Mouse (Mus musculus): ENCODE measurements at regions not wholly inside any gene's neighbourhood (a gene's known extent, or its start where the extent isn't known, plus 50 kb on each side); places are given as distances from the start of the nearest gene placed in this dataset.

GRCm38 (mm10) chr4:125199281-125199680 lies 71.6 kb upstream of the Zc3h12a start:
- H3K36me3 ChIP-seq (ENCODE audit: control insufficient read depth, insufficient read depth, low read length) = no peaks in the 10 kb centered on the region
- no peak for DNase-seq (ENCODE audit: low read depth in 1 of 2, low spot score in 2 of 2)

GRCm38 (mm10) chr4:125195901-125196435 lies 68.3 kb upstream of the Zc3h12a start:
- H3K27me3 ChIP-seq (ENCODE audit: control insufficient read depth, insufficient read depth, low read length) = no peaks in the 10 kb centered on the region
- TF ChIP-seq CTCF (IDR thresholded peaks at IDR 0.05; ENCODE audit: extremely low read depth, insufficient read depth, insufficient read length, insufficient replicate concordance) (no peak), POLR2A (IDR thresholded peaks at IDR 0.05; ENCODE audit: low read depth, low read length) (no peak)

More at GRCm38 (mm10) chr4:125199281-125199680, 71.6 kb upstream of the Zc3h12a start:
- WGBS = 59% methylated on average over 5 of the region's 5 CpGs
- no peak overlapping the region for H3K27ac ChIP-seq (ENCODE audit: insufficient read depth, low read length)
- no peaks in the 10 kb centered on the region for H3K27me3 ChIP-seq (ENCODE audit: control insufficient read depth, insufficient read depth, low read length)
- H3K4me1 ChIP-seq (ENCODE audit: control insufficient read depth, insufficient read depth, insufficient read length) = no peaks in the 10 kb centered on the region
- no peak overlapping the region for H3K4me3 ChIP-seq (ENCODE audit: extremely low read depth, insufficient read depth, insufficient read length)
- TF ChIP-seq CTCF (IDR thresholded peaks at IDR 0.05; ENCODE audit: extremely low read depth, insufficient read depth, insufficient read length, insufficient replicate concordance) = no peak
- TF ChIP-seq POLR2A (IDR thresholded peaks at IDR 0.05; ENCODE audit: low read depth, low read length) = no peak

GRCm38 (mm10) chr4:125194722-125195380 lies 67.2 kb upstream of the Zc3h12a start:
- Histone ChIP-seq H3K36me3 (ENCODE audit: control insufficient read depth, insufficient read depth, low read length) (no peaks in the 10 kb centered on the region), H3K27me3 (ENCODE audit: control insufficient read depth, insufficient read depth, low read length) (no peaks in the 10 kb centered on the region), H3K4me1 (ENCODE audit: control insufficient read depth, insufficient read depth, insufficient read length) (no peaks in the 10 kb centered on the region), H3K4me3 (ENCODE audit: extremely low read depth, insufficient read depth, insufficient read length) (no peak overlapping the region), H3K27ac (ENCODE audit: insufficient read depth, low read length) (no peak overlapping the region)
- DNase-seq (ENCODE audit: low read depth in 1 of 2, low spot score in 2 of 2) = no peak
- TF ChIP-seq POLR2A (IDR thresholded peaks at IDR 0.05; ENCODE audit: low read depth, low read length) = no peak
- no peak for TF ChIP-seq CTCF (IDR thresholded peaks at IDR 0.05; ENCODE audit: extremely low read depth, insufficient read depth, insufficient read length, insufficient replicate concordance)
- 55% methylated on average over 12 of the region's 12 CpGs for WGBS

More at GRCm38 (mm10) chr4:125195901-125196435, 68.3 kb upstream of the Zc3h12a start:
- no peaks in the 10 kb centered on the region for H3K4me1 ChIP-seq (ENCODE audit: control insufficient read depth, insufficient read depth, insufficient read length)
- no peak for DNase-seq (ENCODE audit: low read depth in 1 of 2, low spot score in 2 of 2)
- no peaks in the 10 kb centered on the region for H3K36me3 ChIP-seq (ENCODE audit: control insufficient read depth, insufficient read depth, low read length)
- H3K27ac ChIP-seq (ENCODE audit: insufficient read depth, low read length) = no peak overlapping the region
- WGBS = 53% methylated on average over 7 of the region's 7 CpGs
- H3K4me3 ChIP-seq (ENCODE audit: extremely low read depth, insufficient read depth, insufficient read length) = no peak overlapping the region

- no peak for TF ChIP-seq POLR2A (IDR thresholded peaks at IDR 0.05; ENCODE audit: low read depth, low read length)
- no peak for TF ChIP-seq CTCF (IDR thresholded peaks at IDR 0.05; ENCODE audit: extremely low read depth, insufficient read depth, insufficient read length, insufficient replicate concordance)
- H3K4me3 ChIP-seq (ENCODE audit: extremely low read depth, insufficient read depth, insufficient read length) = no peak overlapping the region
- DNase-seq (ENCODE audit: low read depth in 1 of 2, low spot score in 2 of 2) = no peak
- H3K27me3 ChIP-seq (ENCODE audit: control insufficient read depth, insufficient read depth, low read length) = no peaks in the 10 kb centered on the region
- WGBS = 88% methylated on average over 12 of the region's 12 CpGs
- no peaks in the 10 kb centered on the region for H3K36me3 ChIP-seq (ENCODE audit: control insufficient read depth, insufficient read depth, low read length)
- H3K27ac ChIP-seq (ENCODE audit: insufficient read depth, low read length) = no peak overlapping the region
- H3K4me1 ChIP-seq (ENCODE audit: control insufficient read depth, insufficient read depth, insufficient read length) = no peaks in the 10 kb centered on the region
These were observed 66.7 kb upstream of the Zc3h12a start for GRCm38 (mm10) chr4:125194298-125194697.

GRCm38 (mm10) chr4:125191680-125192079 lies 64.0 kb upstream of the Zc3h12a start:
- WGBS = 83% methylated on average over 9 of the region's 9 CpGs
- no peaks in the 10 kb centered on the region for H3K36me3 ChIP-seq (ENCODE audit: control insufficient read depth, insufficient read depth, low read length)
- no peak overlapping the region for H3K27ac ChIP-seq (ENCODE audit: insufficient read depth, low read length)
- TF ChIP-seq POLR2A (IDR thresholded peaks at IDR 0.05; ENCODE audit: low read depth, low read length) = no peak
- no peak for TF ChIP-seq CTCF (IDR thresholded peaks at IDR 0.05; ENCODE audit: extremely low read depth, insufficient read depth, insufficient read length, insufficient replicate concordance)
- no peak overlapping the region for H3K4me3 ChIP-seq (ENCODE audit: extremely low read depth, insufficient read depth, insufficient read length)
- H3K4me1 ChIP-seq (ENCODE audit: control insufficient read depth, insufficient read depth, insufficient read length) = no peaks in the 10 kb centered on the region
- no peak for DNase-seq (ENCODE audit: low read depth in 1 of 2, low spot score in 2 of 2)
- H3K27me3 ChIP-seq (ENCODE audit: control insufficient read depth, insufficient read depth, low read length) = no peaks in the 10 kb centered on the region

GRCm38 (mm10) chr4:125191010-125191409 lies 63.4 kb upstream of the Zc3h12a start:
- no peak for DNase-seq (ENCODE audit: low read depth in 1 of 2, low spot score in 2 of 2)
- H3K4me3 ChIP-seq (ENCODE audit: extremely low read depth, insufficient read depth, insufficient read length) = no peak overlapping the region
- H3K4me1 ChIP-seq (ENCODE audit: control insufficient read depth, insufficient read depth, insufficient read length) = no peaks in the 10 kb centered on the region
- no peak overlapping the region for H3K27ac ChIP-seq (ENCODE audit: insufficient read depth, low read length)
- WGBS = 50% methylated on average over 11 of the region's 11 CpGs
- H3K27me3 ChIP-seq (ENCODE audit: control insufficient read depth, insufficient read depth, low read length) = no peaks in the 10 kb centered on the region
- TF ChIP-seq CTCF (IDR thresholded peaks at IDR 0.05; ENCODE audit: extremely low read depth, insufficient read depth, insufficient read length, insufficient replicate concordance) = no peak
- TF ChIP-seq POLR2A (IDR thresholded peaks at IDR 0.05; ENCODE audit: low read depth, low read length) = no peak
- no peaks in the 10 kb centered on the region for H3K36me3 ChIP-seq (ENCODE audit: control insufficient read depth, insufficient read depth, low read length)

- H3K27me3 ChIP-seq (ENCODE audit: control insufficient read depth, insufficient read depth, low read length) = no peaks in the 10 kb centered on the region
- H3K27ac ChIP-seq (ENCODE audit: insufficient read depth, low read length) = no peak overlapping the region
- no peaks in the 10 kb centered on the region for H3K36me3 ChIP-seq (ENCODE audit: control insufficient read depth, insufficient read depth, low read length)
- no peak overlapping the region for H3K4me3 ChIP-seq (ENCODE audit: extremely low read depth, insufficient read depth, insufficient read length)
- DNase-seq (ENCODE audit: low read depth in 1 of 2, low spot score in 2 of 2) = no peak
- H3K4me1 ChIP-seq (ENCODE audit: control insufficient read depth, insufficient read depth, insufficient read length) = no peaks in the 10 kb centered on the region
- TF ChIP-seq CTCF (IDR thresholded peaks at IDR 0.05; ENCODE audit: extremely low read depth, insufficient read depth, insufficient read length, insufficient replicate concordance) (no peak), POLR2A (IDR thresholded peaks at IDR 0.05; ENCODE audit: low read depth, low read length) (no peak)
These were observed 62.3 kb upstream of the Zc3h12a start for GRCm38 (mm10) chr4:125189971-125190370.

All from spleen, adult 2 months (tissue).